Mouse (Mus musculus) forebrain, postnatal 0 days (tissue): ENCODE measurements at regions not wholly inside any gene's neighbourhood (a gene's known extent, or its start where the extent isn't known, plus 50 kb on each side); places are given as distances from the start of the nearest gene placed in this dataset.
A peak's percentile ranks its signal among the peaks of the same experiment; 100 is the strongest.

Experiments used
- ATAC-seq: fragments of 200-750 bp; cut with Nextera tagmentation; 2 replicates; pipeline ENCODE4 v1.8.0; 2017; ENCODE audit warnings: mild to moderate bottlenecking, moderate library complexity
- DNase-seq: peaks from one replicate; pipeline ENCODE4 v3.0.0-alpha.2; 2015
- H3K27ac ChIP-seq: fragments of 300-500 bp; sonication (generic); 2 replicates; pipeline ENCODE4 v1.5.1; 2014; ENCODE audit warnings: low read depth, mild to moderate bottlenecking, antibody characterized with exemption, low read length, moderate library complexity, mixed read lengths
- H3K27me3 ChIP-seq: fragments of 300-500 bp; sonication (generic); 2 replicates; pipeline ENCODE4 v1.6.1; 2014; ENCODE audit warnings: mild to moderate bottlenecking, low read length, mixed read lengths; ENCODE audit not compliant: insufficient read depth
- H3K36me3 ChIP-seq: fragments of 300-500 bp; sonication (generic); 2 replicates; pipeline ENCODE4 v1.6.1; 2014; ENCODE audit warnings: mild to moderate bottlenecking, moderate library complexity; ENCODE audit not compliant: insufficient read depth
- H3K4me1 ChIP-seq: fragments of 300-500 bp; sonication (generic); 2 replicates; pipeline ENCODE4 v1.6.1; 2014; ENCODE audit warnings: antibody characterized with exemption; ENCODE audit not compliant: insufficient read depth
- H3K4me2 ChIP-seq: fragments of 300-500 bp; sonication (generic); 2 replicates; pipeline ENCODE4 v1.6.1; 2014; ENCODE audit warnings: low read depth, mild to moderate bottlenecking, moderate library complexity
- H3K4me3 ChIP-seq: fragments of 300-500 bp; sonication (generic); 2 replicates; pipeline ENCODE4 v1.5.1; 2014; ENCODE audit warnings: low read depth, low read length, mixed read lengths
- H3K9ac ChIP-seq: fragments of 300-500 bp; sonication (generic); 2 replicates; pipeline ENCODE4 v1.6.1; 2014; ENCODE audit warnings: mild to moderate bottlenecking
- H3K9me3 ChIP-seq: fragments of 300-500 bp; sonication (generic); 2 replicates; pipeline ENCODE4 v1.6.1; 2016; ENCODE audit warnings: low read length
- CTCF ChIP-seq: sonication (generic); IDR thresholded peaks from 2 replicates; pipeline ENCODE4 v1.5.1; 2016; ENCODE audit warnings: antibody characterized with exemption, control low read depth, low read depth
- WGBS: fragments of 180-500 bp; shearing (Covaris S2); extraction: QIAGEN DNeasy Blood & Tissue Kit; methylation state at CpG from one replicate; pipeline ENCODE4 v1.1.7; 2014; 5-methylcytosine and 5-hydroxymethylcytosine counted together

DNA sequence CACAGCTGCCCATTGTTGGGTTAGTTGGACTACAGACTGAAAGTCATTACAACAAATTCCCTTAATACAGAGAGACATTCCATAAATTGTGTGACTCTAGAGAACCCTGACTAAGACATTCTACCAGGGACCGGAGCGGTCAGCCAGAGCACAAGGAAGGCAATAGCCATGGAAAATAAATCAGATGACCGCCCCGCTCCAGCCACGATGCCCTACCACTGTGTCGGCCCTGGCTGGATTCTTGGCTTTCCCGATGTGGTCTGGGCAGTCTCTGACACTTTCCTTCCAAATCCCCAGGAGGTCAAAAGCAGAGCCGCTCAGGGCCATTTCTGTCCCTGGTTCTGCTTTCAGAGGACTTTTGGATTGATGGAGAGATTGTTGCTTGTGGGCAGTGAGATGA, 57.8 kb downstream of the Lsm3 start:
- H3K9ac ChIP-seq = no peak overlapping the region

DNA sequence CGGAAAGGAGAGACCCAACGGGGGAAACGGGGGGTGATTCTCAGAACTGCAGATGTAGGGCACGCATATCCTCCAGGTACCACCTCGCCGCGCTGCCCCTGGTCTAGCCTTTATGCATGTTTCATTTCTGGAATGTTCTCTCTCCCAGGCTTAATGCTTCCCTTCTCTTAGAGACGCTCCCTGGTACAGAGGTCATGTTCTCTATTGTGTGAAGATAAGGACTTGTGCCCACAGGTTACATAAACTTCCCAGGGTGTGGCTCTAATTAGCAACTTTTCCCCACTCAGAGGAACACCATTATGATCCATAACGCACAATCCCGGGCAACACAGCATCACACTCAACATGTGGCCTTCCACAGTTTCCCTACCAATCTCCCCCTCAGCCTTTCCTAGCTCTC, 58.7 kb downstream of the Lsm3 start:
- Histone ChIP-seq H3K9ac (no peak overlapping the region), H3K4me2 (no peak overlapping the region), H3K9me3 (no peaks in the 10 kb centered on the region), H3K4me3 (no peak overlapping the region), H3K36me3 (no peaks in the 10 kb centered on the region), H3K4me1 (no peaks in the 10 kb centered on the region), H3K27me3 (no peaks in the 10 kb centered on the region), H3K27ac (no peak overlapping the region)
- no peak for TF ChIP-seq CTCF
- WGBS = 86% methylated on average over 10 of the region's 10 CpGs
- DNase-seq (no peak), ATAC-seq (no peak)

More for the DNA sequence above, 57.8 kb downstream of the Lsm3 start:
- Histone ChIP-seq H3K9me3 (no peaks in the 10 kb centered on the region), H3K4me3 (no peak overlapping the region), H3K4me1 (no peaks in the 10 kb centered on the region), H3K36me3 (no peaks in the 10 kb centered on the region), H3K4me2 (no peak overlapping the region), H3K27ac (no peak overlapping the region), H3K27me3 (no peaks in the 10 kb centered on the region)
- ATAC-seq (no peak), DNase-seq (no peak)
- no peak for TF ChIP-seq CTCF
- WGBS = 88% methylated on average over 8 of the region's 8 CpGs

DNA sequence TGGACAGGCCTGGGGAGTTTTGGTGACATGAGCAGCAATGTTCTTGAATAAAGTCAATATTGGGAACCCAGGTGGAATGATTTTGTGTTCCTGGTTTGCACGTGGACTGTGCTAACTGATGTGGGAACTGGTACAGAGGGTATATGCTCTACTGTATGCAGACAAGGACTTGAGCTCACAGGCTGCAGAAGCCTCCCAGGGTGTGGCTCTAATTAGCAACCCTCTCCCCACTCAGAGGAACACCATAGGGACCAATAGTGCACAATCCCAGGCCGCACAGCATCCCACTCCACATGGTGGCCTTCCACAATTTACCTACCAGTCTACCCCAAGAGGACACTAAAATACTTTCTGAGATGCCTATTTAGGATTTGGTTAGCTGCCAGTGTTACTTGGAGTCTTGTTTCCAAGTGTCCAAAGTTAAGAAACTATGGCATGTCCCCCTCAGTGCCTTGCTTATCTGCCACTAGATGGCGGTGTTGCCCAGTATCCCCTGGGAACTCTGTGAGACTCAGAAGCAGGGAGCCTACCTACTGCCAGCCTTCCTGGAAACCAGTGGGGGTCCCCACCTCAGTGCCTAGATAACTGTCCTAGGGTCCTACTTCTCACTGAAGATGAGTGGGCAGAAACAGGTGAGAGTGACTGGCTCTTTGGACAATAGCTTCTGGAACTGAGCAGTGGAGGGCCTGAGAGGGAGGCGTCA, 60.1 kb downstream of the Lsm3 start:
- no peaks in the 10 kb centered on the region for H3K27me3 ChIP-seq
- TF ChIP-seq CTCF = peak; percentile 97
- peak; percentile 86 for DNase-seq
- peak; percentile 84 for ATAC-seq
- no peaks in the 10 kb centered on the region for H3K9me3 ChIP-seq
- no peaks in the 10 kb centered on the region for H3K36me3 ChIP-seq
- H3K27ac ChIP-seq = no peak overlapping the region
- H3K4me3 ChIP-seq = no peak overlapping the region
- WGBS = 64% methylated on average over 4 of the region's 4 CpGs
- no peak overlapping the region for H3K9ac ChIP-seq
- H3K4me1 ChIP-seq = no peaks in the 10 kb centered on the region
- no peak overlapping the region for H3K4me2 ChIP-seq

DNA sequence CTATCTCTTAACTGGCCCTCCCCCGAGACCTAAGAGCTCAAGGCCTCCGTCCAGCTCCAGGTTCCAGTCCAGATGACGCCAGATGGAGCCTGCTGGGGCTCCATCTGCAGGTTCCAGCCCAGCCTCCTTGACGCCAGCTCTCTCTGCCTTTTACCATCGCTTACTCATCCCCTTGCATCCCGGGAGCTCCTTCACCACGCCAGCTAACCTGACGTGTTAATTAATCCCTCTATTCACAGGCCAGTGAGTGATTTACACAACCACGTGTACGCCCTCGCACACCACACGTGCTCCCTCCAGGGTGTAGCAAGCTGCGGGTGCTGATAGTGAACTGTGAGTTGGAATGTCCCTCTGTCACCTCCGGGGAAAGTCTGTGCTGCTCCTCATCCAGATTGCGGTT, 61.2 kb downstream of the Lsm3 start:
- no peak overlapping the region for H3K4me3 ChIP-seq
- 36% methylated on average over 15 of the region's 15 CpGs for WGBS
- DNase-seq (no peak), ATAC-seq (no peak)
- no peak overlapping the region for H3K9ac ChIP-seq
- no peaks in the 10 kb centered on the region for H3K4me1 ChIP-seq
- H3K27ac ChIP-seq = no peak overlapping the region
- H3K27me3 ChIP-seq = no peaks in the 10 kb centered on the region
- H3K4me2 ChIP-seq = no peak overlapping the region
- no peaks in the 10 kb centered on the region for H3K36me3 ChIP-seq
- no peaks in the 10 kb centered on the region for H3K9me3 ChIP-seq
- TF ChIP-seq CTCF = no peak

DNA sequence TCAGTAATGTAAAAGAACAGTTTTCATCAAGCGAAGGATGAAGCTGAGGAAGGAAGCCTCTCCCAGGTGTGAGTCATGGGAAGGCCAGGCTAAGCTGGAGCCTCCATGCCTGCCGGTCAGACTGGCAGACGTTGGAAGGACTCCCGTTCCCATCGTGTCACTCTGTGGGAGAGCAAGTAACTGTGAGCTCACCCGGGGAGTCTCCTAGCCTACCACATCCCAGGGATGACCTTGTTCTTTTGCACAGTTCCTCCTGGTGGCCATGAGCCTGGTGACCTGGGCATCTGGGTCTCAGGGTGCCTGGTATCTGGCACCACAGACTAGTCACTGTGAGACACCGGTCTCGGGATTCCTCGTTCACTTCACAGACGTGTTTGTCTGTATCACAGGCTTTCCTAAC, 63.9 kb downstream of the Lsm3 start:
- DNase-seq (no peak), ATAC-seq (no peak)
- Histone ChIP-seq H3K27me3 (no peaks in the 10 kb centered on the region), H3K4me2 (no peak overlapping the region), H3K9ac (no peak overlapping the region), H3K27ac (no peak overlapping the region), H3K9me3 (no peaks in the 10 kb centered on the region), H3K4me1 (no peaks in the 10 kb centered on the region), H3K36me3 (no peaks in the 10 kb centered on the region), H3K4me3 (no peak overlapping the region)
- no peak for TF ChIP-seq CTCF
- WGBS = 85% methylated on average over 10 of the region's 10 CpGs

DNA sequence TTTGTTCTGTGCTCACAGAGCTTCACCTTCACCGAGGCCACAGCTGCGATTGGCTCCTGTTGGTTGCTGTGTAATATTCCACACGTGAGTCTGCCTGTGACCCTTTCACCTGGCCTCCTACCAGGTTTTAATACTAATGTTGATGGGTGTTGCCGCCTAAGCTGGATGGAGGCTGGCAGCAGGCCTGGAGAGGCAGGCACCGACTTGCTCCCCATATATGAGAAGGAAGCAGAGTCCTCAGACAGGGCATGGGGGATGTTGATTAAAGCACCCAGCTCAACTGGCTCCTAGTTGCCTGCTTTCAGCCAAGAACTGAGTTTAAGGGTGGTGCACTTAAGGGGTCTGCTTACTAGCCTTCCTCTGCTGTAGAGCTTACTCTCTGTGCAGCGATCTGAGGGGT, 64.9 kb downstream of the Lsm3 start:
- Histone ChIP-seq H3K4me1 (no peaks in the 10 kb centered on the region), H3K27me3 (no peaks in the 10 kb centered on the region), H3K4me3 (no peak overlapping the region), H3K4me2 (no peak overlapping the region), H3K9me3 (no peaks in the 10 kb centered on the region), H3K9ac (no peak overlapping the region), H3K27ac (no peak overlapping the region), H3K36me3 (no peaks in the 10 kb centered on the region)
- ATAC-seq (no peak), DNase-seq (no peak)
- no peak for TF ChIP-seq CTCF
- 91% methylated on average over 6 of the region's 6 CpGs for WGBS

DNA sequence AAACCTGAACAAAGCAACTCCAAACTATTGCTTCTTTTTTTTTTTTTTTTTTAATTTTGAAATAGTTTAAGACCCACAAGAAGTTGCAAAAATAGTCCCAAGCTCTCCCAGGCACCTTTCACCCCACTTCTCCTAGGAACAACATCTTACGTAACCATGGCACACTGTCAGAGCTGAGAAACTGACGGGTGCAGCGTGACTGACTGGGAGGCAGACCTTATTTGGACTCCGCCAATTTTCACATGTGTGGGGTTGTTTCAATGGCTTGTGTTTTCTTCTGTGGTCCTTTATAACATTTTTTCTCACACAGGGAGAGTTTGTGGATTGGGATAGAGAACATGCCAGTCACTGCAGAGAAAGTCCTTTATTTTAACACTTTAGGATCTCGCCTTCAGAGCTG, 66.6 kb downstream of the Lsm3 start:
- no peaks in the 10 kb centered on the region for H3K36me3 ChIP-seq
- no peak overlapping the region for H3K4me3 ChIP-seq
- TF ChIP-seq CTCF = no peak
- no peaks in the 10 kb centered on the region for H3K27me3 ChIP-seq
- no peaks in the 10 kb centered on the region for H3K4me1 ChIP-seq
- no peak overlapping the region for H3K9ac ChIP-seq
- no peak for DNase-seq
- no peak for ATAC-seq
- WGBS = 62% methylated on average over 5 of the region's 5 CpGs
- H3K27ac ChIP-seq = no peak overlapping the region
- no peak overlapping the region for H3K4me2 ChIP-seq
- H3K9me3 ChIP-seq = no peaks in the 10 kb centered on the region
